Mouse (Mus musculus) embryo, embryonic 10 days (tissue): ENCODE data around the gene Slc13a1.
A peak's percentile ranks its signal among the peaks of the same experiment; 100 is the strongest.
"Not testable (repeated sequence)": the region's sequence is repeated elsewhere in the genome, so short reads cannot be mapped to it uniquely, and the experiment has no call there.

Source experiments
- DNase-seq: peaks from one replicate; pipeline ENCODE4 v3.0.0-alpha.2; 2015; ENCODE audit warnings: low spot score

Slc13a1 gene

DNA sequence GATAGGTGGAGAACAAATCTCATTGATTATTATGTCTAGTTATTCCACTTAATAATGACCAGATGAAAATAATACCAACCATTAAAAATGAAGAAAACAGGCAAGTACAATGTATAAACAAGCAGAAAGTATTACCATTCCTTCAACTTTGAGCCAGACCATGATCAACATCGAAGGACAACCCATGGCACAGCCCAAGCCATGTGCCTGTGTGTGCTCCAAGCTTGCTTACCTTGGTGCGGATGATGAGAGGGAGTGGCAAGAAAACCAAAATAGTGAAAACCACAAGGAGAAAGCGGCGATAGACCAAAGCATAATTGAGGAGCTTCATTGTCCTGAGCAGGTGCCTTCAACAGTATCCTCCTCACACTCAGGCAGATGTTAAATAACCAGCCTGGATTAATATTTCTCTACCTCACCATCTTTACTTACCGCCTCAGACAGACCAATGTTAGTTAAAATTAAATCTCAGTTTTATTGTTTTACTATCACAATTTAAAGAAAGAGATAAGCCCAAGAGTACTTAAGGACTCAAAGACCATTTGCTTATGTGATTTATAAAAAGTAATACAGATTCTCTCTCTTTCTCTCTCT, at the start of gene Slc13a1:
TSS of gene Slc13a1 (minus strand) at position 359 of the 594 bp plus-strand sequence.
- DNase-seq: no peak

DNA sequence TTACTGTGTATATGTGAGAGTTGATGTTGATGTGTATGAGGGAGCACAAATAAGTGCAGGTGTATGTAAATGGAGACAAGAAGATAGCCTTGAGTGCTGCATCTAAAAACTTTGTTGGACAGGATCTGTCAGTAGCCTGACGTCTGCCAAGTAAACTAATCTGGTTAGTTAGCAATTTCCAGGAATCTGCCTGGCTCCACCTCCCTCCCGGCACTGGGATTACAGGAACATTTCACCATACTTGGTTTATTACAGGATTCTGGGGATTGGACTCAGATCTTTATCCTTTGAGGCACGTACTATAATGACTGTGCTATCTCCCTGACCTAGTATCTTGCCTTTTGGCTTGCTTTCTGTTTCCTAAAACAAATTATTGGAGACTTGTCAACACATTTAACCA, 40.0 kb upstream of the Slc13a1 start:
- DNase-seq: no peak

DNA sequence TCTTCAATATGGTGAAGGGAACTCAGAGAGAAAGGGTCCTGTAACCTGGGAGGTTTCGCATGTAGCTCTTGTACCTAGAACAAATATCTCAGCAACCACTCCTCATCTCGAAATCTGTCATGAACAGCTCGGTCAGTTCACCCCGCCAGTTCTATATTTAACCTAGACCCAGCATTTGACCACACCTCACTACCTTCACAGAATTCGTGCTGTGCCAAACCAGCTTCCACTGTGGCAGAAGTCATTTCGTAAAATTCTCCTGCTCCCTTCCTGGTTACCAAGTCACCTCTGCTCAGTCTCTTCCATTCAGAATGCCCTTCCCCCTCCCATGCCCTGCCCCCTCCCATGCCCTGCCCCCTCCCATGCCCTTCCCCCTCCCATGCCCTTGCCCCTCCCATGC, 34.3 kb upstream of the Slc13a1 start:
- DNase-seq: no peak

DNA sequence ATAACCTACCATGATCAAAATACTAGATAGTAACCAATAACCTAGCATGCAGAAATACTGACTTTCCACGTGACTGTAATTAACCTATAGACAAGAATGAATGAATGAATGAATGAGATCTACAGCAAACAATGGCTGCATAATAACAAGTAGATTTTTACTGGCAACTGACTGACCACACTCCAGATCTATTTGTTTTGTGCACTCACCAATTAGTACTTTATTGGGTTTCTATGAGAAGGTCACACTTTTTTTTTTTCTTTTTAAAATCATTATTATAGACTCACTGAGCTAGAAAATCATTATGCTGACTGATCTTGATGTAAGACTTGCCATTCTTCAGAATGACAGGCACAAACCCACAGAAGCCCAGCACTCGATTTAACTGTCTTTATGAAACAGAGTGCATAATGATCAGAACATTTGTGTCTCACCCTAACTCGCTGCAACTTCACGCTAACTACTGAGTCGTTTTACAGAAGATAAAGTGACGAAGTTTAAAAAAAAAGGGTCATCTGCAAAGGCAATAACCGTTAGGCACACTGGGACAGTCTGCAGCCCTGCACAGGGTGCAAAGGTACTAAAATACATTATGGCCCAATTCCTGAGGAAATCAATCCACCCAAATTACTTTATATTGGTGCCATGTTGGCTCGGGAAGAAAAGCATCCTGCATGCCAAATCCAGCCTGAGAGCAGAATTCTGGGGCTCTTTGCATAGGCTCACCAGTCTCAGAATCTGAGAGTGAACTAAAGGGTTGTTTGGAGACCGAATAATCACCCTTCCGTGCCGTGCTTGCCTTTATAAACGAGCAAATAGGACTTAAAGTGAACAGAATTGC, 33.0 kb upstream of the Slc13a1 start:
- DNase-seq: no peak

DNA sequence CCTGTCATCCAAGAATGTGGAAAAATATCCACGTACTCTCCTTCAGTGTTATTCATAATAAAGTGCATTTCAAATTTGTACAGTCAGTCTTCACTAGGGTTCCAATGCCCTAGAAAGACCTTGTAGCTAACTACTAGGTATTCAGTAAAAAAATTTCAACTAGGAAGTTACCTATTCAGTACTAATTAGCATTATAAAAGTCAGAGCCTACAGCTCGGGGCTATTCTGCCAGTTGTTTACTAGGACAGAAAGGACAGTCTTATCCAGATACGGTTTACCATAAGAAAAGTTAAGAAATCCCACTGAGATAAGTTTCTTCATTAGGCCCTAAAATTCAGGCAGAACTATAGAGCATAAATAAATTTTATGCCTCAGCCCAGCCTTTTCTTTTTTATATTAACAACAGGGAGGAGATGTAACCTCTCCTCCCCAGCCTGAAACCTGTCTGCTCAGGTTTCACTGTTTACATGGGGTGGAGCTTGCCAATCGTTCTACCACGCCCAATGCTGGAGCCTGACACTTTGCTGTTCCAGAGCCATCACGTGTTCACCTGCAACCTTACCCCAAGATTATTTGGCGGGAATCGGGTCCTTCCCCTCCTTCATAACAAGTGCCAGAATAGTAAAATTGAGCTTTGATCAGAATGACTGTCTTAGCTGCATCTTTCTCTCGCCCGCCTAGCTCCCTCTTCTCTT, 29.8 kb upstream of the Slc13a1 start:
- not testable (repeated sequence) for DNase-seq

DNA sequence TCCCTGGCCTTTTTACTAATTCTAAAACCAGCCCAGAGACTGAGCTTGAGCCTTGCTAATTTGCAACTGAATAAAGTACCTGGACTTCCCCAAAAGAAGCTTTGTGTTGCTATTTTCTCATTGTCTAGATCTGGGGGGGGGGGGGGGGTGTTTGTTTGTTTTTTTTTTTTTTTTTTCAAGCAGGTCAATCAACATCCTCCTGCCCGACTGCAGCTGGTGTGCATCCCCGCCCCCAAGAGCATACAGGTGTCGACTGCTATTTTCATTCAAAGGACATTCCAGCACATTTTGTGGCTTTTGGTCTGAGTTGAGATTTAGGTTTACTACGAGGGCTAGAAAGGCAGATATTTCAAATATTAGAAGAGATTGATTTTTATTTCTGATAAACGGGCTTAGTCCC, 28.5 kb upstream of the Slc13a1 start:
- not testable (repeated sequence) for DNase-seq

DNA sequence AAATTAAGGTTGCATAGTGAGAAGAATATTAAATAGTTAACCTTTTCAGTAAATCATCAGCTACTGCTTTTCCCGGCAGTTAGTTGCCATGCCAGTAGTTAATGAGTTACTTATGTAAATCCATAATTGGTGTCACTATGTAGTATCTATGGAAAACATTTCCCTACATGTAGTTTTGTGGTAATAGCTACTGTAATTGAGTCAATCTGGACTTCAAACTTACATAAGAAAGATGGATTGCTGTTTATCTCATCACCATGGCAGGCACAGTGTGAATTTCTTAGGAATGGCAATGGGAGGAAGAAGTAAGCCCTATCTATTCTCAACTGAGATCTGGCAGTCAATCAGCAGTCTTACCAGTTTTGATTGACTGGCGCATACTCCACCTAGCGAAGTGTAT, 15.5 kb upstream of the Slc13a1 start:
- DNase-seq: no peak

DNA sequence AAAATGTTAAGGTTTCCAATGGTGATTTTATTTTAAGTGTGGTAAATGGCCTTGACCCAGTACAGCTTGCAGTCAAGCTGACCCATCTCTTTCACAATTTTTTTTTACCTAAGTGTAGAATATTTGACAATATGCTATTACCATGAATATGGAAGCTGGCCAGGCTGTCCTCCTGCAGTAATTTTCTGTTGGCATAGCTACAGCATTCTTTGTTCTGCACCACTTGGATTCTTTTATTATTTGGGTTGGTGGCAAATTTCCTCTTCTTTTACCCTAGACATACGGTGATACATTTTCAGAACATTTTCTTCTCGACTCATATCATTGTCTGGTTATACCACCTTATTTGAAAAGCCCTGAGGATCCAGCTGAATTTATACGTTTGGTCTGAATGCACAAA, 7.5 kb upstream of the Slc13a1 start:
- DNase-seq: no peak

DNA sequence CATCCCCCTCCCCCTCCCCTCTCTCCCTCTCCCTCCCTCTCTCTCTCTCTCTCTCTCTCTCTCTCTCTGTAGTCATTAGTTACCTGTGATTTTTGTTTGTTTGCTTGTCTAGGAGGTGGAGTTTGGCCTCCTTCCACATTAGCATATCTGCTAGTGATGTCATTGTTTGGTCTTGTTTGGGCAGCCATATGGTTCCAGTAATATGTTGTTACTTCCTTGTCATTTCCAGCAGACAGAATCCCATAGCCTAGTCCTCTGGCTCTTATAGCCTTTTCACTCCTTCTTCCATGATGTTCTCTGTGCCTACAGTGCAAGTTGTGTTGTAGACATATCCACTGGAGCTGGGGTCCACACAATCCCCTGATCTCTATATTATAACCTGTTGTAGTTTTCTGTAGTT, 6.1 kb upstream of the Slc13a1 start:
- no peak for DNase-seq

DNA sequence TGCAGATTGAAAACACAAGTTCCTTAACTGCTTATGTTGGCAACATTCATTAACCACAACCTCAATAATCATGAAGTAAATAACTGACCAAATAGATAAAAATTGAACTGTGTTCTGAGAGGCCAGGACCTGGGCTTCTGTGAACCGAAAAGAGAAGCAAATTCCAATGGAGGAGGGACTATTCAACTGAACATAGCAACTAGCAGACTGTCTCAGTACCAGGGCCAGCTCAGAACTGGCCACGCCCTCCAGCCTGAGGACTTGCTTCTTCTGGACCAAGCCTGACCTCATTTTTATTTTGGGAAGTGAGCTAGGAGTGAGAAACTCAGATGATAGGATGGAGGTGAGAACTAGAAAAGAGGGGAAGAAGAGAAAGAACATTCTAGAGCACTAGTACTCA, 4.8 kb upstream of the Slc13a1 start:
- peak; percentile 13 for DNase-seq

DNA sequence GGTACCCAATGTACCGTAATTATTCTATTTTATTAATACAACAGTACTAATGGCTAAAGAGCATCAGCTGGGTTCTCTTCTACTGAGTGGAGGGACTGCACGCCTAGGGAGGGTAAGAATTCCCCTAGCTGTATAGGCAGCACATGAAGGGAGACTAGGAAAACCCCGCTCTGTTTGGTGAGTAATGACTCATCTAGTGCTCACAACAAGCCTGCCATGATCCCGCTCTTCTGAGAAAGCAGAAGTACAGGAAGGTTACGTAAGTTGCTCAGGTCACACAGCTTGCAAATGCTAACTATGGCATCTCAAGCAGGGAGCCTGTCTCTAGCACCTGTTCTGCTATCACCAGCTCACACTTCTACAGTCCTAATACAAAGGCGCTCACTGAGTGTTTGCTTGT, 1.1 kb downstream of the Slc13a1 start:
- DNase-seq: no peak

DNA sequence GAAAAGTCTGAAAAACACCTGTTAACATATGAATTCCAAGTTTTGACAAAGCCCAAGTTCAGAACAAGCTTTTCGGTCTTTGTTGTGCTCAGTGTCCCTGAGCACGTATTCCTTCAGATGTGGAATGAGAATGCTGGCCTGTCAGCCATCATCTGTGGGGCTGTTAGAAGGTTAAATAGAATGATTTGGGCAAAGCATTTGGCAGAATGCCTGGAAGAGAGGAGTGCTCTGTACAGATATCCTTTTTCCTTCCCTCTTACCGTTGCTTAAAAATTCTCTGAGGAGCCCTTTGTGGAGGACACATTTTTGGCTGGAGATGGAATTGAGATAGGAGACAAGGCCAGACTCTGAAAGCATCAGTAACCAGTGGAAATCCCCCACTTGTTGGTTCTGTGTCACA, 2.6 kb downstream of the Slc13a1 start:
- no peak for DNase-seq

DNA sequence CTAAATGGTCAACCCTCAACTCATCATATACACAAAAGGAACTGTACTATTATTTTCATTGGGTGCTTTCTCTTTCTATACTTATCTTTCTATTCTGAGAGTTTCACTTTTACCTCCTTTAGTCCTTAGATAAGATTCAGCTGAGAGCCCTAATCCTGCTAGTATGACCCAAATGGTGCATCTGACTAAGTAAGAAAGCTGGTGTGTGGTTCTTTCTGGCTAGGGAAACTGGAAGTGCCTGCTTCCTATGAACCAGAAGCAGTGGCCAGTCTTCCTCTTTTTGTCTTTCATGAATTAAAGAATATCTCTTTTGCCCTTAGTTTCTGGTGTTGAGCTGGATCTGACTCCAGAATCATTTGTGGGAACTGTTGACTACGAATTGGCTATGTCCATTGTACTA, 8.1 kb downstream of the Slc13a1 start:
- DNase-seq: no peak

DNA sequence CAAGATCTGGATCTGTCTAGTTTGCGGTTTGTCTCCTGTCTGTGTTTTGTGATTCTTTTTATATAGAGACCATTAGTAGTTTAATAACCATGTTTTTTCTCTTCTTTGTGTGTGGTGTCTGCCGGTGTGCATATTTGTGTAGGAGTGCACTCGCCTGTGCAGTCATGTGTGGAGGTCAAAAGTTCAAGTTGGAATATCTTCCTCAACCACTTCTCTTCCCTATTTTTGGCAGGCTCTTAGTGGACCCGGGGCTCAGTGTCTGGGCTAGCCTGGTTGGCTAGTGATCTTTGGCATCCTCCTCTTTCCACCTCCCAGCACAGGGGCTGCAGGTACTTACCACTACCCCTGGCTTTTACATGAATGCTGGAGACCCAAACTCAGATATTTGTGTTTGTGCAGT, 13.0 kb downstream of the Slc13a1 start:
- no peak for DNase-seq

DNA sequence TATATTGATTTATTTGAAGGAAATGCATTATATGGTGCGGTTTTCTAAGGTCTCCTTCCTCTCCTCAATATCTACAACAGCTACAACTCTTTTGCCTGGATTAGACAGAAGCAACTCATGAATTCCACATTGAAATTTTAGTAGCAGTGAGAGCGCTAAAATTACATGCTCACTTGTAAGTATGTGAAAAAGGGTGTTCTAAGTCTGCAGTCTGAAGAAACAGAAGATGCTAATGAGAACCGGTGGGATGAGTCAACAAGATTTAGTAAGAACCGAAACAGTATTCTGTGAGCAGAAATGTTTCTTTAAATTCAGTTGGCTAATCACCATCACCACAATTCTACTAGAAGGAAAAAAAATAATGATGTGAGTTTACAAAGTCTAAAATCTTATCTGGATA, 34.9 kb downstream of the Slc13a1 start:
- no peak for DNase-seq

DNA sequence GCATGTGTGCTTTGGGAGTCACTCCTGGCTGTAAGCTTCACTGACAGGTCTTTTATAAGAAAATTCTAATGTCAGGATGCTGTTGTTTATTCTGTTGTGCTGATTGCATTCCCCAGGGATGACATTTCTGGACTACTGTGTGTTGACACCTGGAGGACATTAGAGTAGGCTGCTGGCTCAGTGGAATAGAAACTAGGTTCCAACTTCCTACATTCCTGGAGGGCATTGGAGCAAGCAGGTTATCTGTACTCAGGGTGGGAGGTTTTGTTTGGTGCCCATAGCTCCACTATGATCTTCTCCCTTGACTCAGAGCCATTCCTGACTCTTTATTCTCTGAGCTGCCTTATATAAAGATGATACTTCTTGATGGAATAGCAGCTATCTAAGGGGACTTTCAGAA, 45.3 kb downstream of the Slc13a1 start:
- DNase-seq: no peak

DNA sequence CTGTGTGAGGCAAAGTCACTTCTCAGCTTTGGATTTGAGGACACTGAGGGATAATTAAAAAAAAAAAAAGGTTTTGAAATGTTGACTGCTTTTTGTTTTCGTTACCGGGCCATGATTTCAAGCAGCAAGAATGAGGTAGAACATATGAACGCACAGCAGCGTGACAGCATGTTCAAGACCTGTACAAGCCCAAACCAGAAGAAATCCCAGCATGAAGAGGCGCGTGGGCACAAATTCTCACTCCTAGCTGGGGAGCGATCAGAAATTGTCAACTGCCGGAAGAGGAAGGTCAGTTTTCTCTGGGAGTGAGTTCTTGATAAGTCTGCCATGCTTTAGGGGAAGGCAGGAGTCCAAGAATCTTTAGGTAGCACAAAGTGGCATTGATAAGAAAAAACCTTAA, 56.3 kb downstream of the Slc13a1 start:
- no peak for DNase-seq

DNA sequence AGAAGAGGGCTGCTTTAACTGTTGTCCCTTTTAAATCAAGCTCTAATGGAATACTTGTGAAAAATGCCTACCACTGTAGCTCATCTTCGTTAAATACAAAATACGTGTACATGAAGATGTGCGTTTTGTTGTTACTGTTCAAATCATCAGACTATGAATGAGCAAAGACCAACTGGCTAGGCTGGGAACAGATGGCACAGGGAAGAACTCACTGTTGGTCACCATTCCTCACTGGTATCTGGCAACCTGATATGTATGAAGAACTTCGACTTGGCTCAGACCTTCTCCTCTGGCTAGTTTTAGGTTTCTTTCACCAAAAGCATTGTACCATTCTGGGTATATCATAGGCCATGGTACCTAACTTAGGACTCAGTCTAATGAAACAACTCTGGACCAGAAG, 59.4 kb downstream of the Slc13a1 start:
- no peak for DNase-seq

DNA sequence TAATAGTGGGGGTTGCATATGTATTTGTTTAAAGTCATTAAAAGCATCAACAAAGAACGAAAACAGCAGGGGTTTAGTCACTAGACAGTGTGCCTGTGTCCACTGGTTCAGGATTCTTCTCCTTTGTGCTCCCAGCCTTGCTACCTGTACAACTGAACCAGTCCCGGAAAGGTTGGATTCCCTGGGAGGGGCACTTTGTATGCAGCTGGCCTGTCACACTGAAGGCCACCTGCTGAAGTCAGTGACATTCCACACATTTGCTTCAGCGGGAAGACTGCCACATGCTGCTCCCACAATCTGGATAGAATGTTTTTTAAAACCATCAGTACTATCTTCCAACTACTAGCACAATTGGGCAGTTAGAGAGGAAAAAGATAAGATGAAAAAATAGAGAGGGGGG, 61.7 kb downstream of the Slc13a1 start:
- peak; percentile 6 for DNase-seq

DNA sequence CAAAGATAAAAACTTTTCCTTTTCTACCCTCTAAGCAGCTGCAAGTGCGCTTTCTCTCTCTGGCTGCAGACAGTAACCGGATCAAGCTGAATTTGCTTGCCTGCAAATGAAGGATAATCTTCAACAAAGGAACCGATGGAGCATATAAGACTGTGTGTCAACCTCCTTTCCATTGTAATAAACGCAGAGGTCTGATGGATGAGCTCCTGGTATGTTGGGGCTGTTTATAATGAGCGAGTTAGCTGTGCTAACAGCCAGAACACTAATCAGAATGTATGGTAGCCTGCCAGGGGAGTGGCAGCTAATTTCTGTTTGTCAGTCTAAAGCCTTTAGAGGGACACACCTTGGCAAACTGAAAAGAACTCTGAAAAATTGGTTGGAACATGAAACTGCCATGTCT, 62.2 kb downstream of the Slc13a1 start:
- DNase-seq: peak; percentile 39

DNA sequence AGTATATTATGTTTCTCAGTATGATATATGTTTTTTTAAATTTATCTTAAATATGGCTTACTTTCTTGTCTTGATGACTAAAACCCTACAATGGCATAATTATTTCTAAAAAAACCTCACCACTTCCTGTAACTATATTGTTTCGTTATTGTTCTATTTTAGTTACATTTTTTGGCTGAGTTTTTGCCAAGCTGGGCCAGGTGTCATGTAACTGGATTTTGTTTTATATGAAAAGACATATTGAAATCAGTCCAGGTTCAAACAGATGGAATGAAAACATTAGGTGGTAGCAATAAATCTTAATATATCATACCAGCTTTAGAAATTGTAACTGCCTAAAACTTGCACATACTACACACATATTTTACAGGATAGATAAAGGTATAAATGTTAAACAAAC, 66.6 kb downstream of the Slc13a1 start:
- no peak for DNase-seq

DNA sequence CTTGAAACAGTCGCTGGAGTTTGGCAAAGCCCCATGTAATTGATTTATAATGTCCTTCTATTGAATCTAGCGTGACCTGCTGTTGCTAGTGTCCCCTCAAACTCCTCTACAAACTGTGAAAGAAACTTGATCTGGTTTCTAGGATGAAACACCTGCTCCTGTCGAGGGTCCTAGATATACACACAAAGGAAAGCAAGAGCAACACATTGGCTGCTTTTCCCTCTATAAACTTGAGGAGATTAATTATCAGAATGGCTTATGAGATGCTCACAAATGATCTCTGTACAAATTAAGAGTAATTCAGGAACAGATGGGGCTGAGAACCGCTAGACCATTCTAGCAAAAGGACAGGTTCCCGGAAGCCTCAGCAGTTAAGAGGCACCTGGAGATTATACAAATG, 67.2 kb downstream of the Slc13a1 start:
- no peak for DNase-seq

DNA sequence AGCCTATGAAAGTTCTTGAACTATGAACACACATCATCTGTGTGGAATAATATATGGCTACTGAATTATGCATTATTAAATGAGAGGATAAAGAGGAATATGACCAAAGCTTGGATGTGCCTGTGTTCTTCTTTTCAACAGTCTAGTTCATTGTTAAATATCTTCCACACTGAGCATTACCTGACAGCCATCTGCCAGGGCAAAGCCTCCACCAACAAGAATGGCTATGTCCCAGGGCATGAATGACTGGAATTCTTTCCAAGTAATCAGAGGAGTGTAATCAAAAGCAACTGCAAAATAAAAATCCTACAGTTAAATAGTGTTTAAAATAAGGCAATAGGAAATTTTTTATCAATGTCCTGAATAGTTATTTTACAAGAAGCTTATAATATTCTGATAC, 70.5 kb downstream of the Slc13a1 start:
- DNase-seq: no peak
